ENCODE assay signal across 23 mouse cellular contexts in genomic region chr11:65255564-65255963, GRCm38 (mm10). TPM values are rescaled to one million over a fixed set of nuclear protein-coding genes. Genes with fewer than 3 reads are reported as not detected.
DNase-seq lines count a peak whose midpoint lies in the region; ATAC-seq and TF ChIP-seq lines count a peak whose summit lies in the region.
"Had no signal": no experiment of that assay in that cellular context is flagged by ENCODE, and none has a peak within 500 bp of the region (broad histone marks: within the 10 kb centered on the region; RNA-seq: fewer than 3 reads in every experiment).

No protein-coding gene starts in this region.

- TF ChIP-seq EP300 in lung, postnatal 0 days (IDR thresholded peaks at IDR 0.05) = no peak
- peak; percentile 41 for TF ChIP-seq EP300 in stomach, postnatal 0 days (optimal IDR thresholded peaks at IDR 0.05)

- H3K36me3 ChIP-seq in heart, embryonic 14.5 days (ENCODE audit: control insufficient read depth, insufficient read depth, low read length) = peaks cover 22% of the 10 kb centered on the region
- no peaks in the 10 kb centered on the region for H3K36me3 ChIP-seq in lung, postnatal 0 days (ENCODE audit: insufficient read depth, low read length)
- no peaks in the 10 kb centered on the region for H3K36me3 ChIP-seq in stomach, postnatal 0 days (ENCODE audit: control insufficient read depth, insufficient read depth, low read length)
- H3K36me3 ChIP-seq in kidney, embryonic 14.5 days (ENCODE audit: control insufficient read depth, insufficient read depth, low read length) = no peaks in the 10 kb centered on the region
- H3K36me3 ChIP-seq: embryonic facial prominence, embryonic 10.5 days; forebrain, embryonic 15.5 days; hindbrain, embryonic 10.5 days; limb, embryonic 15.5 days; liver, embryonic 15.5 days had no signal

- H3K9ac ChIP-seq in heart, embryonic 14.5 days (ENCODE audit: low read length) = peak overlapping the region; percentile 36
- no peak overlapping the region for H3K9ac ChIP-seq in lung, postnatal 0 days (replicated peaks; ENCODE audit: low read depth)
- no peak overlapping the region for H3K9ac ChIP-seq in stomach, postnatal 0 days (ENCODE audit: low read length)
- no peak overlapping the region for H3K9ac ChIP-seq in kidney, embryonic 14.5 days (ENCODE audit: low read depth, low read length)
- H3K9ac ChIP-seq: forebrain, embryonic 15.5 days; limb, embryonic 15.5 days; liver, embryonic 15.5 days had no signal

- ATAC-seq in heart, embryonic 14.5 days (ENCODE audit: insufficient number of reproducible peaks, insufficient read depth, low FRiP score, low read depth) = no peak
- ATAC-seq in lung, postnatal 0 days = no peak
- peak; percentile 63; the same call in 1 of the 2 replicates for ATAC-seq in stomach, postnatal 0 days (ENCODE audit: low FRiP score, low TSS enrichment)
- no peak for ATAC-seq in kidney, embryonic 14.5 days (ENCODE audit: low FRiP score, low TSS enrichment)
- ATAC-seq: CD4-positive, CD25-positive, alpha-beta regulatory T cell, adult 4 months; forebrain, embryonic 15.5 days; hindbrain, embryonic 16.5 days had no signal

- peaks cover 25 to 67% of the 10 kb centered on the region in 2 experiments for H3K4me1 ChIP-seq in heart, embryonic 14.5 days (ENCODE audit: control insufficient read depth in 2 of 2, insufficient read depth in 2 of 2, low read length in 2 of 2)
- no peaks in the 10 kb centered on the region for H3K4me1 ChIP-seq in lung, postnatal 0 days (ENCODE audit: insufficient read depth, low read depth, low read length)
- H3K4me1 ChIP-seq in stomach, postnatal 0 days (replicated peaks; ENCODE audit: control insufficient read depth, insufficient read depth) = no peaks in the 10 kb centered on the region
- no peaks in the 10 kb centered on the region for H3K4me1 ChIP-seq in kidney, embryonic 14.5 days (ENCODE audit: control insufficient read depth, insufficient read depth, low read length)
- H3K4me1 ChIP-seq: embryonic facial prominence, embryonic 10.5 days; forebrain, embryonic 15.5 days; hindbrain, embryonic 10.5 days; limb, embryonic 15.5 days; liver, embryonic 15.5 days had no signal

- intact Hi-C loops in heart, postnatal 36 days (cut with DNase I) = no loop called here

- peak overlapping the region; percentile 49 to 65 for H3K27ac ChIP-seq in heart, embryonic 14.5 days (replicated peaks in 1 of 2; ENCODE audit: control insufficient read depth in 1 of 2, insufficient read depth in 1 of 2, low read depth in 2 of 2, low read length in 2 of 2)
- H3K27ac ChIP-seq in lung, postnatal 0 days (ENCODE audit: low read length) = no peak overlapping the region
- peak overlapping the region; percentile 80 for H3K27ac ChIP-seq in stomach, postnatal 0 days (replicated peaks)
- H3K27ac ChIP-seq in kidney, embryonic 14.5 days (ENCODE audit: low read depth, low read length) = no peak overlapping the region
- H3K27ac ChIP-seq: embryonic facial prominence, embryonic 10.5 days; forebrain, embryonic 15.5 days; hindbrain, embryonic 10.5 days; limb, embryonic 15.5 days; liver, embryonic 15.5 days; macrophage had no signal

- H3K4me3 ChIP-seq in heart, embryonic 14.5 days (ENCODE audit: control insufficient read depth in 1 of 2, insufficient read depth in 1 of 2, low read depth in 1 of 2, low read length in 2 of 2) = no peak overlapping the region
- H3K4me3 ChIP-seq in lung, postnatal 0 days (ENCODE audit: low read depth, low read length) = no peak overlapping the region
- H3K4me3 ChIP-seq in stomach, postnatal 0 days (ENCODE audit: low read depth, low read length) = no peak overlapping the region
- no peak overlapping the region for H3K4me3 ChIP-seq in kidney, embryonic 14.5 days (ENCODE audit: low read length)
- H3K4me3 ChIP-seq: embryonic facial prominence, embryonic 10.5 days; forebrain, embryonic 15.5 days; hindbrain, embryonic 10.5 days; limb, embryonic 15.5 days; liver, embryonic 15.5 days had no signal

- 59% methylated on average over 6 of the region's 6 CpGs for WGBS in heart, embryonic 14.5 days
- WGBS in lung, postnatal 0 days = 50% methylated on average over 6 of the region's 6 CpGs
- 42% methylated on average over 6 of the region's 6 CpGs for WGBS in stomach, postnatal 0 days
- WGBS in kidney, embryonic 14.5 days = 66% methylated on average over 6 of the region's 6 CpGs

- peak overlapping the region; percentile 29 for H3K4me2 ChIP-seq in heart, embryonic 14.5 days (ENCODE audit: low read length)
- H3K4me2 ChIP-seq in lung, postnatal 0 days (replicated peaks; ENCODE audit: low read depth, low read length) = no peak overlapping the region
- H3K4me2 ChIP-seq in stomach, postnatal 0 days (replicated peaks; ENCODE audit: low read depth) = 0 out of 2 replicates have a peak overlapping the region, but pooled peaks have one; percentile 1
- no peak overlapping the region for H3K4me2 ChIP-seq in kidney, embryonic 14.5 days (replicated peaks; ENCODE audit: low read depth, low read length)
- H3K4me2 ChIP-seq: forebrain, embryonic 15.5 days; limb, embryonic 15.5 days; liver, embryonic 15.5 days; midbrain, embryonic 11.5 days had no signal

- H3K27me3 ChIP-seq in heart, embryonic 14.5 days (ENCODE audit: control insufficient read depth, insufficient read depth, low read length) = no peaks in the 10 kb centered on the region
- no peaks in the 10 kb centered on the region for H3K27me3 ChIP-seq in lung, postnatal 0 days (replicated peaks; ENCODE audit: insufficient read depth, low read length)
- no peaks in the 10 kb centered on the region for H3K27me3 ChIP-seq in stomach, postnatal 0 days (ENCODE audit: control insufficient read depth, insufficient read depth, low read length)
- H3K27me3 ChIP-seq in kidney, embryonic 14.5 days (ENCODE audit: control insufficient read depth, insufficient read depth, low read length) = no peaks in the 10 kb centered on the region
- H3K27me3 ChIP-seq: forebrain, embryonic 15.5 days; limb, embryonic 15.5 days; liver, embryonic 15.5 days had no signal

- DNase-seq in heart, adult 11 months = peak; percentile 77
- DNase-seq in heart, adult 8-10 months (ENCODE audit: low spot score) = no peak
- DNase-seq in heart, postnatal 36 days = no peak
- DNase-seq in lung, postnatal 10 days = peak; percentile 14
- DNase-seq in lung, postnatal 0 days (ENCODE audit: low spot score) = no peak
- DNase-seq in stomach, postnatal 0 days (ENCODE audit: low spot score) = no peak
- DNase-seq: adrenal gland, postnatal 25 days; cerebellum, adult 9-10 months; gastrocnemius, postnatal 25 days; kidney, adult 2 months; kidney, postnatal 10 days had no signal

- TF ChIP-seq CTCF in lung, postnatal 0 days (IDR thresholded peaks at IDR 0.05) = no peak
- TF ChIP-seq CTCF in stomach, postnatal 0 days (IDR thresholded peaks at IDR 0.05; ENCODE audit: low read depth) = no peak

- no peaks in the 10 kb centered on the region for H3K9me3 ChIP-seq in heart, embryonic 14.5 days (ENCODE audit: control insufficient read depth, low read length)
- no peaks in the 10 kb centered on the region for H3K9me3 ChIP-seq in lung, postnatal 0 days (ENCODE audit: low read length)
- H3K9me3 ChIP-seq in stomach, postnatal 0 days (ENCODE audit: control insufficient read depth, low read length) = no peaks in the 10 kb centered on the region
- no peaks in the 10 kb centered on the region for H3K9me3 ChIP-seq in kidney, embryonic 14.5 days (ENCODE audit: control insufficient read depth, low read length)
- H3K9me3 ChIP-seq: embryonic facial prominence, embryonic 10.5 days; forebrain, embryonic 15.5 days; hindbrain, embryonic 10.5 days; limb, embryonic 15.5 days; liver, embryonic 15.5 days had no signal

RNA-seq across cellular contexts. Expression of gene Myocd, which starts 14.2 kb away (rescaled TPM):
- total RNA-seq in heart, adult 8-10 months (2022) = 10 to 100 TPM; 72.3 to 80.0 (median 74.3) TPM
- polyA plus RNA-seq in heart, embryonic 14.5 days (2014; fragmentation: Nextera tagmentation; extraction: Ambion mirVana) = 68.7 and 69.8 TPM in 2 replicates
- total RNA-seq in heart, postnatal 36 days (2021) = 10 to 100 TPM; 69.4 to 81.2 TPM
- 3.0 and 3.7 TPM in 2 replicates for polyA plus RNA-seq in lung, postnatal 0 days (2015; fragmentation: Nextera tagmentation; extraction: Ambion mirVana)
- polyA plus RNA-seq in stomach, postnatal 0 days (2015; fragmentation: Nextera tagmentation; extraction: Ambion mirVana) = 21.6 and 22.7 TPM in 2 replicates
- polyA plus RNA-seq in kidney, embryonic 14.5 days (2014; fragmentation: Nextera tagmentation; extraction: Ambion mirVana) = 3.4 and 4.6 TPM in 2 replicates
- total RNA-seq: common myeloid progenitor, adult 5-6 weeks had no signal
- polyA plus RNA-seq: macrophage had no signal

Comparison
In these comparisons a context has a peak if more than half of its experiments do, and no peak if none do; other contexts are left out.
1. DNase-seq: peak in heart, adult 11 months (single experiment) and lung, postnatal 10 days (single experiment); none in heart, adult 8-10 months (single experiment), heart, postnatal 36 days (0 of 2), lung, postnatal 0 days (single experiment) and stomach, postnatal 0 days (single experiment).
2. H3K27ac ChIP-seq: peak in heart, embryonic 14.5 days (2 of 2) and stomach, postnatal 0 days (single experiment); none in lung, postnatal 0 days (single experiment) and kidney, embryonic 14.5 days (single experiment).
3. H3K4me2 ChIP-seq: peak in heart, embryonic 14.5 days (single experiment) and stomach, postnatal 0 days (single experiment); none in lung, postnatal 0 days (single experiment) and kidney, embryonic 14.5 days (single experiment).